Mouse (Mus musculus) testis, adult 2 months (tissue): Measurements from ENCODE around the gene Ms4a15.

Source experiments
- CTCF ChIP-seq: fragments of 200-500 bp; IDR thresholded peaks from 2 replicates; pipeline ENCODE4 v1.5.1; 2012; ENCODE audit warnings: low read depth, mild to moderate bottlenecking, inconsistent platforms, low read length, moderate library complexity; ENCODE audit not compliant: control insufficient read depth, insufficient read depth, insufficient replicate concordance
- POLR2A ChIP-seq: fragments of 200-500 bp; IDR thresholded peaks from 2 replicates; pipeline ENCODE4 v1.6.1; 2012; ENCODE audit warnings: low read depth, mild to moderate bottlenecking, inconsistent platforms, low read length, moderate library complexity; ENCODE audit not compliant: control insufficient read depth

GRCm38 (mm10) chr19:10980210-10980609, 12.8 kb downstream of the Ms4a15 start:
- TF ChIP-seq CTCF: no peak
- no peak for TF ChIP-seq POLR2A
